Mouse (Mus musculus) heart, postnatal 36 days (tissue): Measurements from ENCODE around the gene Olfr834. TPM values are rescaled to one million over a fixed set of nuclear protein-coding genes. Genes with fewer than 3 reads are reported as not detected.

Experiments
- DNase-seq, 2 experiments: peaks; one replicate each; pipeline ENCODE4 v3.0.0; 2021 to 2022
- intact Hi-C: fragments of 180-260 bp; cut with DNase I; formaldehyde crosslinking; loops from one replicate; pipeline ENCODE4 v1.15.1; 2025
- total RNA-seq, 2 experiments: library from RNA; stranded (reverse); gene quantifications; 2 replicates each; pipeline ENCODE4 v1.2.3; 2021

The Olfr834 gene
- total RNA-seq, result not detected

DNA sequence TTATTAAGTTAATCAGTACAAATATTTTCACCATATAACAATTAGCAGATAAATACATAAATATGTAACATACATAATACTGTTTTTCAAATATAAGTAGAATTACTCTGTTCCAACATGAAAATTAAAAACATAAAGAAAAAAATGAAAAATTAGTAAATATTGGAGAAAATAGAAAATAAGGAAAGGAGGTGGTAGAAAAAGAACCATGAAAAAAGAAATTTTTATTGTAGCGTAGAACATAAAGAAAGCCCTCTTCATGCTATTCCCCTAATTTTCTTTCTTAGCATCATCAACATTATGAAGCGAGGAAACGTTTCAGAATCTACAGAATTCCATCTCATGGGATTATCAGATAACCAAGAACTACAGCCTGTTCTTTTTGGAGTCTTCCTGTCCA, at the start of gene Olfr834:
Gene Olfr834 (plus strand): TSS at position 301 of the 400 bp plus-strand sequence.
- no peak for DNase-seq

DNA sequence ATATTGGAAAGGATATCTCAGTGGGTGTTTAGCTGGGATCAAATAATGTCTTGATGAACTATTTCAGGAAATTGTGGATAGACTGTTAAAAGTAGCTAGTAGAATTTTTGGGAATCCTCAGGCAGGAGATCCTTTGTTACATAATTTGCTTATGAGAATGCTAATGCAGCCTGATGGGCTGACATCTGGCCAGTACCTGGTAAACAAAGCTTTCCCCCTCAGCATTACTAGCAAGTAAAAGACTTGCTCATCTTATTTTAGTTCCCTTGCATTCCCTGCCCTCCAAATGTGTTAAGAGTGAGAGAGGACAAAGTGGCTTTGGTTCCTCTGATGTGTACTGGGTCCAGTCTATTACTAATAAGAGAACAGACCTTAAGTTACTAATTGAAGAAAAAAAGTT, 25.8 kb upstream of the Olfr834 start:
- no peak for DNase-seq
- intact Hi-C loops, result loop anchor here (1.0 kb wide), 1 partner anchor 43 kb away; no protein-coding TSS in a partner anchor

More for the DNA sequence above, at the start of gene Olfr834:
- intact Hi-C loops, result no loop called here

DNA sequence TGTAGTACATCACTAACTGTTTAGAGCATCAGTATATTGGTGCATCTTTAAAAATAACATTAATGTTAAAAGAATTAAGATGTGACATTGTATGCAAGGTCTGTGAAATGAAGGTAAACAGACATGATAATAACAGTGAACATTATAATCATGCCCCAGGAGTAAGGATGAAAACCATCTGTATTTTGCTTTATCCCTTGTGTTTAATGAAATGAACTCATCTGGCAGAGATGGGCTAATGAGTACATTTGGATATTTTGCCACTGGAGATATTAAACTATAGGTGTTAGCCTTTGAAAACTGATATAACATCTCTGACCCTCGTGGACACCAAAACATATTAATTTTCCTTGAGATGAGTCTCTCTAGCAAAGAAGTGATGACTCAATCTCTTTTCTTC, 44.6 kb downstream of the Olfr834 start, which contains the start of gene Olfr835:
Gene Olfr835 (plus strand): TSS at position 301 of the 400 bp plus-strand sequence.
- intact Hi-C loops, result no loop called here
- DNase-seq, result no peak

Other genes with a start within 250 kb of the Olfr834 start
- gene Olfr24, start 224.0 kb upstream of the Olfr834 start, total RNA-seq, result not detected
- not detected for gene Olfr828, start 168.5 kb upstream of the Olfr834 start, total RNA-seq
- not detected for gene Olfr829, start 133.1 kb upstream of the Olfr834 start, total RNA-seq
- not detected for gene Olfr830, start 113.3 kb upstream of the Olfr834 start, total RNA-seq
- gene Olfr832, start 50.9 kb upstream of the Olfr834 start, total RNA-seq, result not detected
- not detected for gene Olfr835, start 44.7 kb downstream of the Olfr834 start, total RNA-seq
- not detected for gene Olfr836, start 132.4 kb downstream of the Olfr834 start, total RNA-seq
- gene Olfr837, start 148.3 kb downstream of the Olfr834 start, total RNA-seq, result not detected
- gene Olfr839-ps1, start 189.3 kb downstream of the Olfr834 start, total RNA-seq, result not detected